Comparison of ENCODE assay signal across 16 mouse cellular contexts in genomic region chr16:85231330-85231729, GRCm38 (mm10).
"Had no signal": no experiment of that assay in that cellular context is flagged by ENCODE, and none has a peak within 500 bp of the region (broad histone marks: within the 10 kb centered on the region; RNA-seq: fewer than 3 reads in every experiment).

No protein-coding gene starts in this region.

- H3K4me1 ChIP-seq: liver, embryonic 15.5 days; lung, embryonic 15.5 days; megakaryocyte, embryonic 14.5 days; midbrain, embryonic 12.5 days; midbrain, embryonic 15.5 days; neural tube, embryonic 12.5 days; stomach, embryonic 15.5 days had no signal

- H3K9me3 ChIP-seq: liver, embryonic 15.5 days; lung, embryonic 15.5 days; midbrain, embryonic 12.5 days; midbrain, embryonic 15.5 days; neural tube, embryonic 12.5 days; stomach, embryonic 15.5 days had no signal

- H3K27ac ChIP-seq: liver, embryonic 15.5 days; lung, embryonic 15.5 days; macrophage; midbrain, embryonic 12.5 days; midbrain, embryonic 15.5 days; neural tube, embryonic 12.5 days; stomach, embryonic 15.5 days had no signal

- H3K4me3 ChIP-seq: liver, embryonic 15.5 days; lung, embryonic 15.5 days; megakaryocyte, embryonic 14.5 days; midbrain, embryonic 12.5 days; midbrain, embryonic 15.5 days; neural tube, embryonic 12.5 days; stomach, embryonic 15.5 days had no signal

- H3K4me2 ChIP-seq: liver, embryonic 15.5 days; lung, embryonic 15.5 days; midbrain, embryonic 12.5 days; midbrain, embryonic 15.5 days; neural tube, embryonic 12.5 days; stomach, embryonic 15.5 days had no signal

- H3K9ac ChIP-seq: liver, embryonic 15.5 days; liver, postnatal 0 days; lung, embryonic 15.5 days; midbrain, embryonic 12.5 days; midbrain, embryonic 15.5 days; neural tube, embryonic 12.5 days; stomach, embryonic 15.5 days had no signal

- H3K27me3 ChIP-seq: liver, embryonic 15.5 days; lung, embryonic 15.5 days; megakaryocyte, embryonic 14.5 days; midbrain, embryonic 12.5 days; midbrain, embryonic 15.5 days; neural tube, embryonic 12.5 days; stomach, embryonic 15.5 days had no signal

- H3K36me3 ChIP-seq: liver, embryonic 15.5 days; lung, embryonic 15.5 days; midbrain, embryonic 12.5 days; midbrain, embryonic 15.5 days; neural tube, embryonic 12.5 days; stomach, embryonic 15.5 days had no signal

- ATAC-seq: liver, postnatal 0 days; lung, postnatal 0 days; midbrain, embryonic 15.5 days had no signal

- DNase-seq: liver, postnatal 0 days; lung, adult 2 months; lung, postnatal 14 days; lung, postnatal 36 days; thymus, adult 18-20 months; thymus, postnatal 14 days; thymus, postnatal 4 days had no signal
